ENCODE assay signal across 8 mouse cellular contexts in the genomic region with DNA sequence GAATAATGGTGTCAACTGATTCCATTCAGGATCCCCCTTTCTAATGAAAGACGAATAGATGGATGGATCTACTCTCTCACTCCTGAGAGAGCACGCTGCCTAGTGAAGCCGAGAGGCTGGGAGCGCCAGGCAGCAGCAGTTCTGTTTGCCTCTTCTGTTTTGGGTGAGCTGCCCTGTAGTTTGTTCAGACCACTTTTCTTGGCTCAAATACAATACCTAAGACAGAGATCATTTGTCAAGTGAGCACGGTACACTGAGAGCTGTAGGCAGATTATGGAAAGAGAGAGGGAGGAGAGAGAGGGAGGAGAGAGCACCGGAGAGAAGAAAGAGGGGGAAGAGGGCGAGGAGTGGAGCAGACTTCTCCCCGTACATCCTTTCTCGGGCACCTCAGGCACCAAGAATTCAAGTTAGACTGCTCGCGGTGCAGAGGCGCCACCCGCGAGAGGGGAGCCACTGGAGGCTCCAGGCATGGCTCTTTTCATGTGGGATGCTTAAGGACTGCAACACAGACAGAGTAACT.
DNase-seq lines count a peak whose midpoint lies in the region; ATAC-seq and TF ChIP-seq lines count a peak whose summit lies in the region.

No protein-coding gene starts in this region.

- H3K9ac ChIP-seq in heart, adult 2 months (ENCODE audit: low read depth, low read length): no peak overlapping the region
- peak overlapping the region; percentile 64 for H3K9ac ChIP-seq in forebrain, postnatal 0 days
- H3K9ac ChIP-seq in liver, embryonic 13.5 days: no peak overlapping the region

- 30% methylated on average over 14 of the region's 14 CpGs for WGBS in heart, adult 2 months
- 3% methylated on average over 14 of the region's 14 CpGs for WGBS in forebrain, postnatal 0 days
- WGBS in liver, embryonic 13.5 days (ENCODE audit: insufficient replicate concordance): 12% methylated on average over 14 of the region's 14 CpGs

- peak overlapping the region; percentile 39; the same call in 1 of the 2 replicates for H3K4me3 ChIP-seq in heart, adult 2 months
- peak overlapping the region; percentile 47 for H3K4me3 ChIP-seq in forebrain, postnatal 0 days (ENCODE audit: low read depth, low read length)
- H3K4me3 ChIP-seq in liver, embryonic 13.5 days (replicated peaks): peak overlapping the region; percentile 24; the same call in 1 of the 2 replicates

- peak overlapping the region; percentile 78 for H3K4me2 ChIP-seq in forebrain, postnatal 0 days (ENCODE audit: low read depth)
- H3K4me2 ChIP-seq in liver, embryonic 13.5 days: peak overlapping the region; percentile 38

- no peak overlapping the region for H3K27ac ChIP-seq in heart, adult 2 months
- H3K27ac ChIP-seq in forebrain, postnatal 0 days (ENCODE audit: low read depth, low read length): peak overlapping the region; percentile 82
- H3K27ac ChIP-seq in liver, embryonic 13.5 days: no peak overlapping the region

- H3K4me1 ChIP-seq in heart, adult 2 months (ENCODE audit: control insufficient read depth, insufficient read depth, low read length): no peaks in the 10 kb centered on the region
- H3K4me1 ChIP-seq in forebrain, postnatal 0 days (ENCODE audit: insufficient read depth): peaks cover 22% of the 10 kb centered on the region
- no peaks in the 10 kb centered on the region for H3K4me1 ChIP-seq in liver, embryonic 13.5 days (replicated peaks)

- intact Hi-C loops in heart, adult 2 months (cut with DNase I): no loop called here
- intact Hi-C loops in heart, postnatal 14 days (cut with DNase I): no loop called here

- H3K79me2 ChIP-seq in heart, adult 2 months (replicated peaks; ENCODE audit: control insufficient read depth, insufficient read depth, low read length): no peaks in the 10 kb centered on the region

- TF ChIP-seq POLR2A in heart, adult 2 months (IDR thresholded peaks at IDR 0.05; ENCODE audit: insufficient read depth, low read depth, low read length): no peak

- no peaks in the 10 kb centered on the region for H3K9me3 ChIP-seq in forebrain, postnatal 0 days (ENCODE audit: low read length)
- H3K9me3 ChIP-seq in liver, embryonic 13.5 days (replicated peaks): no peaks in the 10 kb centered on the region

- no peaks in the 10 kb centered on the region for H3K36me3 ChIP-seq in heart, adult 2 months (ENCODE audit: control insufficient read depth, insufficient read depth, low read length)
- H3K36me3 ChIP-seq in forebrain, postnatal 0 days (ENCODE audit: insufficient read depth): no peaks in the 10 kb centered on the region
- no peaks in the 10 kb centered on the region for H3K36me3 ChIP-seq in liver, embryonic 13.5 days

- no peak for TF ChIP-seq EP300 in heart, adult 2 months (IDR thresholded peaks at IDR 0.05; ENCODE audit: insufficient read depth, low read depth, low read length)

- no peaks in the 10 kb centered on the region for H3K27me3 ChIP-seq in heart, adult 2 months (ENCODE audit: control insufficient read depth, insufficient read depth, low read length)
- H3K27me3 ChIP-seq in forebrain, postnatal 0 days (ENCODE audit: insufficient read depth, low read length): no peaks in the 10 kb centered on the region
- peaks cover 25% of the 10 kb centered on the region for H3K27me3 ChIP-seq in liver, embryonic 13.5 days

- ATAC-seq in forebrain, postnatal 0 days: peak; percentile 71
- no peak for ATAC-seq in liver, embryonic 13.5 days (ENCODE audit: low read depth)

- no peak for DNase-seq in heart, adult 2 months
- no peak for DNase-seq in heart, postnatal 14 days
- peak; percentile 33 for DNase-seq in brain, adult 2 months (ENCODE audit: low read depth, low spot score)
- DNase-seq in forebrain, postnatal 0 days: peak; percentile 47
- DNase-seq in liver, embryonic 13.5 days: no peak
- no peak for DNase-seq in c-Kit-positive CD71-positive TER-119-positive erythroid progenitor cells, embryonic 14.5 days (ENCODE audit: low spot score)
- DNase-seq in yolk sac, embryonic 10.5 days (ENCODE audit: low spot score): no peak
- DNase-seq in cerebellum, adult 11 months: no peak

- TF ChIP-seq CTCF in heart, adult 2 months (IDR thresholded peaks at IDR 0.05): no peak
- no peak for TF ChIP-seq CTCF in forebrain, postnatal 0 days (IDR thresholded peaks at IDR 0.05; ENCODE audit: low read depth)

Comparison
In these comparisons a context has a peak if more than half of its experiments do, and no peak if none do; other contexts are left out.
1. DNase-seq: peak in brain, adult 2 months (single experiment) and forebrain, postnatal 0 days (single experiment); none in heart, adult 2 months (0 of 2), heart, postnatal 14 days (0 of 2), liver, embryonic 13.5 days (single experiment), c-Kit-positive CD71-positive TER-119-positive erythroid progenitor cells, embryonic 14.5 days (single experiment), yolk sac, embryonic 10.5 days (single experiment) and cerebellum, adult 11 months (single experiment).
2. Peak in every context shown above with its lines, with median percentiles within 50 percentile points of each other: H3K4me3 ChIP-seq.